Mouse (Mus musculus): ENCODE measurements around the gene Fbxo36. TPM values are rescaled to one million over a fixed set of nuclear protein-coding genes. Genes with fewer than 3 reads are reported as not detected.
A peak's percentile ranks its signal among the peaks of the same experiment; 100 is the strongest.

Fbxo36 gene
- 11.4 and 11.8 TPM in 2 replicates for polyA plus RNA-seq (2014; fragmentation: Nextera tagmentation; extraction: Ambion mirVana)

DNA sequence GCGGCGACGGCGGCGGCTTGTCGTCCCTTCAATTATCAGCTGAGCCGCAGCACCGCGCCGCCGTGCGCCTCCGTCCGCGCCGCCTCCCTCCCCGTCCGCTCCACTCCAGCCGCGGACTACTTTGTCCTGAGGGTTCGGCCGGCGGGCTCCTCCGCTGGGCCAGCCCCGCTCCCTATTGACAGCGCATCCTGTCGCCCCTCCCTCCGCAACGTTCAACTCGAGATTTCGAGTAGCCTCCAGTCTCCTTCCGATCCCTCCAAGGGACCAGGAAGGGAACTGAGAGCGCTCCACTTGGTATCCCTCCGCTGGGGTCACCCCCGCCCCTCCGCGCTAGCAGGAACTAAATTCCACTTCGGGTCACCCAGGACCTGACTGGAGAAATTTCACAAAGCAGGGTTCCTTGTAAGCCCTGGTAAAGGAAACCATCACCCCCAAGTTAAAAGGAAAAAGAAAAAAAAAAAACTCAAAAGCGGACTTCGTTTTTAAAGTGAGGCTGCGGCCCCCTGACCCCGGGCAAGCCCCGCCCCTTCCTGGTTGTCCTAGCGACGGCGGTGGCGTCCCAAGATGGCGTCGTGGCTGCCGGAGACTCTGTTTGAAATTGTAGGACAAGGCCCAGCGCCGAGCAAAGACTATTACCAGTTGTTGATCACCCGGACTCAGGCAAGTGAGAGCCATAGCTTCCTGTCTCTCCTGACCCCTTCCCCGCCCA is at the start of gene Fbxo36:
TSS of gene Fbxo36 (plus strand) at position 533 of the 709 bp plus-strand sequence.
- peak; percentile 93 for ATAC-seq (replicated peaks; ENCODE audit: low FRiP score, low TSS enrichment, low read depth)
- H3K4me2 ChIP-seq (ENCODE audit: low read length) = peak within 1 kb of the TSS; percentile 62
- H3K27me3 ChIP-seq (replicated peaks; ENCODE audit: control insufficient read depth, insufficient read depth, low read length) = no peaks in the 10 kb centered on the region
- peak within 1 kb of the TSS; percentile 98 for H3K27ac ChIP-seq (ENCODE audit: low read depth)
- H3K9ac ChIP-seq (ENCODE audit: low read length) = peak within 1 kb of the TSS; percentile 92
- peak; percentile 97 for DNase-seq (ENCODE audit: low spot score)
- WGBS = under 1% methylated on average over 45 of the region's 54 CpGs
- H3K36me3 ChIP-seq (ENCODE audit: control insufficient read depth, insufficient read depth, low read length) = no peaks in the 10 kb centered on the region
- no peaks in the 10 kb centered on the region for H3K4me1 ChIP-seq (replicated peaks; ENCODE audit: control insufficient read depth, insufficient read depth, low read length)
- H3K4me3 ChIP-seq (ENCODE audit: low read depth, low read length) = peak within 1 kb of the TSS; percentile 91
- no peaks in the 10 kb centered on the region for H3K9me3 ChIP-seq (ENCODE audit: control insufficient read depth, low read length)

DNA sequence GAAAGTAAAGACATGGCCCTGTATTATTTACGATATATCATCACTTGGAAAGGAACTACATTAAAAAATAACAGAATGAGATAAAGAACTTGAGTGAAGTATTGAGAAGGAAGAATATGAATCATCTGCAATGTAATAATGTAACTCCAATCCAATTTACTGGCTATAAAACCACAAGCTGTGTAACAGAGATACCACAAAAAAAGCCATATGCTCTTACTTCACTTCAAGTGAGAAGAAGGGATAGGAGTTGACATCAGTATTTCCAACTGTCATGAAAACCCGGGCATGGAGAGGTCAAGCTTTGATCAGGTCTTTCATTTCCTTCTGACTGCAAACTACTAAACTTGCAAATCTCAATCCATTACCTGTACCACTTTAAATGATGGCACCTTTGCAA is 48.2 kb upstream of the Fbxo36 start:
- no peaks in the 10 kb centered on the region for H3K27me3 ChIP-seq (replicated peaks; ENCODE audit: control insufficient read depth, insufficient read depth, low read length)
- DNase-seq (ENCODE audit: low spot score) (no peak), ATAC-seq (replicated peaks; ENCODE audit: low FRiP score, low TSS enrichment, low read depth) (no peak)
- H3K9me3 ChIP-seq (ENCODE audit: control insufficient read depth, low read length) = no peaks in the 10 kb centered on the region
- H3K4me3 ChIP-seq (ENCODE audit: low read depth, low read length) = no peak overlapping the region
- 91% methylated on average over 2 of the region's 2 CpGs for WGBS
- H3K36me3 ChIP-seq (ENCODE audit: control insufficient read depth, insufficient read depth, low read length) = peaks cover 57% of the 10 kb centered on the region
- no peak overlapping the region for H3K9ac ChIP-seq (ENCODE audit: low read length)
- H3K4me2 ChIP-seq (ENCODE audit: low read length) = no peak overlapping the region
- no peaks in the 10 kb centered on the region for H3K4me1 ChIP-seq (replicated peaks; ENCODE audit: control insufficient read depth, insufficient read depth, low read length)
- no peak overlapping the region for H3K27ac ChIP-seq (ENCODE audit: low read depth)

GRCm38 (mm10) chr1:84795335-84795734 is 44.3 kb upstream of the Fbxo36 start:
- Histone ChIP-seq H3K4me2 (ENCODE audit: low read length) (no peak overlapping the region), H3K9ac (ENCODE audit: low read length) (no peak overlapping the region), H3K36me3 (ENCODE audit: control insufficient read depth, insufficient read depth, low read length) (peaks cover 33% of the 10 kb centered on the region), H3K9me3 (ENCODE audit: control insufficient read depth, low read length) (no peaks in the 10 kb centered on the region), H3K4me3 (ENCODE audit: low read depth, low read length) (no peak overlapping the region), H3K27me3 (replicated peaks; ENCODE audit: control insufficient read depth, insufficient read depth, low read length) (no peaks in the 10 kb centered on the region), H3K27ac (ENCODE audit: low read depth) (no peak overlapping the region), H3K4me1 (replicated peaks; ENCODE audit: control insufficient read depth, insufficient read depth, low read length) (no peaks in the 10 kb centered on the region)
- DNase-seq (ENCODE audit: low spot score) (no peak), ATAC-seq (replicated peaks; ENCODE audit: low FRiP score, low TSS enrichment, low read depth) (no peak)
- WGBS = 95% methylated on average over 7 of the region's 7 CpGs

DNA sequence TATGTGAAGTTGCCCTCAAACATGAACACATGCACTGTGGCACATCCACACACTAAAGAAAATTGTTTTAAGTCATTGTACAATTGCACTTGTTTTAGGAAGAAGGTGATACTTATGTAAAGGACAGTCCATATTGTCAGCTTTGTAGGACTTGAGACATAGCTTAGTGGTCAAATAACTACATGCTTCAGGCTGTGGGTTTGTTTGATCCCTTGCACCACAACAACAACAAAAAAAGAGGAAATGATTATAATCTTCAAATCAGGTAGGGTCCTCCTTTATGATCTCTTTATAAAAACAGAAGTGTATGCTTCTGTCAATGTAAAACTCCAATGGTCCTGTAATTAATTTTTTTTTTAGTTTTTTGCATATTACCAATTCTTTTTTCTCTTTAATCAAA is 40.5 kb upstream of the Fbxo36 start:
- H3K27ac ChIP-seq (ENCODE audit: low read depth) = no peak overlapping the region
- no peaks in the 10 kb centered on the region for H3K4me1 ChIP-seq (replicated peaks; ENCODE audit: control insufficient read depth, insufficient read depth, low read length)
- H3K4me3 ChIP-seq (ENCODE audit: low read depth, low read length) = no peak overlapping the region
- no peaks in the 10 kb centered on the region for H3K27me3 ChIP-seq (replicated peaks; ENCODE audit: control insufficient read depth, insufficient read depth, low read length)
- no peaks in the 10 kb centered on the region for H3K9me3 ChIP-seq (ENCODE audit: control insufficient read depth, low read length)
- peaks cover 4% of the 10 kb centered on the region; the same call in 1 of the 2 replicates for H3K36me3 ChIP-seq (ENCODE audit: control insufficient read depth, insufficient read depth, low read length)
- no peak overlapping the region for H3K9ac ChIP-seq (ENCODE audit: low read length)
- ATAC-seq (replicated peaks; ENCODE audit: low FRiP score, low TSS enrichment, low read depth) = no peak
- no peak for DNase-seq (ENCODE audit: low spot score)
- no peak overlapping the region for H3K4me2 ChIP-seq (ENCODE audit: low read length)

- Histone ChIP-seq H3K4me2 (ENCODE audit: low read length) (no peak overlapping the region), H3K9ac (ENCODE audit: low read length) (no peak overlapping the region), H3K4me1 (replicated peaks; ENCODE audit: control insufficient read depth, insufficient read depth, low read length) (no peaks in the 10 kb centered on the region), H3K4me3 (ENCODE audit: low read depth, low read length) (no peak overlapping the region), H3K9me3 (ENCODE audit: control insufficient read depth, low read length) (no peaks in the 10 kb centered on the region), H3K27ac (ENCODE audit: low read depth) (no peak overlapping the region), H3K27me3 (replicated peaks; ENCODE audit: control insufficient read depth, insufficient read depth, low read length) (no peaks in the 10 kb centered on the region), H3K36me3 (ENCODE audit: control insufficient read depth, insufficient read depth, low read length) (no peaks in the 10 kb centered on the region)
- no peak for ATAC-seq (replicated peaks; ENCODE audit: low FRiP score, low TSS enrichment, low read depth)
- no peak for DNase-seq (ENCODE audit: low spot score)
- 64% methylated on average over 1 of the region's 1 CpGs for WGBS
These were observed 35.9 kb upstream of the Fbxo36 start for GRCm38 (mm10) chr1:84803788-84804187.

- Histone ChIP-seq H3K4me3 (ENCODE audit: low read depth, low read length) (no peak overlapping the region), H3K4me2 (ENCODE audit: low read length) (no peak overlapping the region), H3K9ac (ENCODE audit: low read length) (no peak overlapping the region), H3K4me1 (replicated peaks; ENCODE audit: control insufficient read depth, insufficient read depth, low read length) (no peaks in the 10 kb centered on the region), H3K27ac (ENCODE audit: low read depth) (no peak overlapping the region), H3K36me3 (ENCODE audit: control insufficient read depth, insufficient read depth, low read length) (peaks cover 31% of the 10 kb centered on the region), H3K27me3 (replicated peaks; ENCODE audit: control insufficient read depth, insufficient read depth, low read length) (no peaks in the 10 kb centered on the region), H3K9me3 (ENCODE audit: control insufficient read depth, low read length) (no peaks in the 10 kb centered on the region)
- DNase-seq (ENCODE audit: low spot score) (no peak), ATAC-seq (replicated peaks; ENCODE audit: low FRiP score, low TSS enrichment, low read depth) (no peak)
- WGBS = 89% methylated on average over 1 of the region's 1 CpGs
These were observed 22.0 kb upstream of the Fbxo36 start for GRCm38 (mm10) chr1:84817596-84817995.

GRCm38 (mm10) chr1:84825091-84825490 is 14.6 kb upstream of the Fbxo36 start:
- peaks cover 29% of the 10 kb centered on the region for H3K36me3 ChIP-seq (ENCODE audit: control insufficient read depth, insufficient read depth, low read length)
- H3K27me3 ChIP-seq (replicated peaks; ENCODE audit: control insufficient read depth, insufficient read depth, low read length) = no peaks in the 10 kb centered on the region
- ATAC-seq (replicated peaks; ENCODE audit: low FRiP score, low TSS enrichment, low read depth) = no peak
- no peak overlapping the region for H3K9ac ChIP-seq (ENCODE audit: low read length)
- H3K4me1 ChIP-seq (replicated peaks; ENCODE audit: control insufficient read depth, insufficient read depth, low read length) = no peaks in the 10 kb centered on the region
- no peak overlapping the region for H3K4me3 ChIP-seq (ENCODE audit: low read depth, low read length)
- no peak overlapping the region for H3K4me2 ChIP-seq (ENCODE audit: low read length)
- H3K9me3 ChIP-seq (ENCODE audit: control insufficient read depth, low read length) = no peaks in the 10 kb centered on the region
- DNase-seq (ENCODE audit: low spot score) = no peak
- 68% methylated on average over 2 of the region's 2 CpGs for WGBS
- H3K27ac ChIP-seq (ENCODE audit: low read depth) = no peak overlapping the region

DNA sequence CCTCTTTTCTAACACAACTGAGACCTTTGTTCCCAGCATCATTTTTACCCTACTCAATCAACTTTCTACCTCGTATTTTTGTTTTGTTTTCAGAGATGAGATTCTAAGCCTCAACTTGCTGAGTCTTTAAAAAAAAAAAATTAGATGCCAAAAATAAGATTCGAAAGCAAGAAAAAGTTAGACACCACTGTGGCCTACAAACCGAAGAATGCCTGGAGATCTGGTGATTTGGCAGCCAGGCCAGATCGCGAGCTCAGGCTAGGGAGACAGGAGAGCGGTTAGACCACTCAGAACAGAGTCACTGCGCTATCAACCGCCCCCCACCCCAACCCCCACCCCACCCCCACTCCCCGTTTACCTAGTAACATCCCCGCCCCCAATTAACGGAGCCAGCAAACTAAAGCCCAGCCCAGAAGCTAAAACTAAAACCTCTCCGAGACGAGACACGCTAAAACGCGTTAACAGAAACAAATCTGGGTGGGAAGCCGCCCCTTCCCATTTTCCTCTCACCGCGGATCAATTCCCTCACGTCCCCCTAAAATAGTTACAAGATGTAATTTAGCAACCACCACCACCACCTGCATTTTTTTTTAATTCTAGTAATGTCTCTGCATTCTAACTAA is 2.0 kb upstream of the Fbxo36 start:
- no peaks in the 10 kb centered on the region for H3K9me3 ChIP-seq (ENCODE audit: control insufficient read depth, low read length)
- H3K27ac ChIP-seq (ENCODE audit: low read depth) = peak overlapping the region; percentile 98
- WGBS = 5% methylated on average over 20 of the region's 20 CpGs
- no peak for DNase-seq (ENCODE audit: low spot score)
- H3K27me3 ChIP-seq (replicated peaks; ENCODE audit: control insufficient read depth, insufficient read depth, low read length) = no peaks in the 10 kb centered on the region
- H3K4me3 ChIP-seq (ENCODE audit: low read depth, low read length) = peak overlapping the region; percentile 91
- H3K4me1 ChIP-seq (replicated peaks; ENCODE audit: control insufficient read depth, insufficient read depth, low read length) = no peaks in the 10 kb centered on the region
- no peak for ATAC-seq (replicated peaks; ENCODE audit: low FRiP score, low TSS enrichment, low read depth)
- peak overlapping the region; percentile 92 for H3K9ac ChIP-seq (ENCODE audit: low read length)
- peaks cover 6% of the 10 kb centered on the region; the same call in 1 of the 2 replicates for H3K36me3 ChIP-seq (ENCODE audit: control insufficient read depth, insufficient read depth, low read length)
- H3K4me2 ChIP-seq (ENCODE audit: low read length) = peak overlapping the region; percentile 62

GRCm38 (mm10) chr1:84838156-84838555 is 1.5 kb upstream of the Fbxo36 start:
- ATAC-seq (replicated peaks; ENCODE audit: low FRiP score, low TSS enrichment, low read depth) (no peak), DNase-seq (ENCODE audit: low spot score) (no peak)
- H3K4me1 ChIP-seq (replicated peaks; ENCODE audit: control insufficient read depth, insufficient read depth, low read length) = no peaks in the 10 kb centered on the region
- H3K9ac ChIP-seq (ENCODE audit: low read length) = peak overlapping the region; percentile 92
- peak overlapping the region; percentile 98 for H3K27ac ChIP-seq (ENCODE audit: low read depth)
- no peaks in the 10 kb centered on the region for H3K27me3 ChIP-seq (replicated peaks; ENCODE audit: control insufficient read depth, insufficient read depth, low read length)
- peak overlapping the region; percentile 91 for H3K4me3 ChIP-seq (ENCODE audit: low read depth, low read length)
- 0% methylated on average over 22 of the region's 22 CpGs for WGBS
- no peaks in the 10 kb centered on the region for H3K9me3 ChIP-seq (ENCODE audit: control insufficient read depth, low read length)
- H3K4me2 ChIP-seq (ENCODE audit: low read length) = peak overlapping the region; percentile 62
- H3K36me3 ChIP-seq (ENCODE audit: control insufficient read depth, insufficient read depth, low read length) = peaks cover 1% of the 10 kb centered on the region; the same call in 1 of the 2 replicates
